Mouse (Mus musculus): ENCODE results near the gene R3hdm4. TPM values are rescaled to one million over a fixed set of nuclear protein-coding genes. Genes with fewer than 3 reads are reported as not detected.
A peak's percentile ranks its signal among the peaks of the same experiment; 100 is the strongest.

Gene R3hdm4
- polyA plus RNA-seq, 1 experiment from 2014 or later: 296 TPM

DNA sequence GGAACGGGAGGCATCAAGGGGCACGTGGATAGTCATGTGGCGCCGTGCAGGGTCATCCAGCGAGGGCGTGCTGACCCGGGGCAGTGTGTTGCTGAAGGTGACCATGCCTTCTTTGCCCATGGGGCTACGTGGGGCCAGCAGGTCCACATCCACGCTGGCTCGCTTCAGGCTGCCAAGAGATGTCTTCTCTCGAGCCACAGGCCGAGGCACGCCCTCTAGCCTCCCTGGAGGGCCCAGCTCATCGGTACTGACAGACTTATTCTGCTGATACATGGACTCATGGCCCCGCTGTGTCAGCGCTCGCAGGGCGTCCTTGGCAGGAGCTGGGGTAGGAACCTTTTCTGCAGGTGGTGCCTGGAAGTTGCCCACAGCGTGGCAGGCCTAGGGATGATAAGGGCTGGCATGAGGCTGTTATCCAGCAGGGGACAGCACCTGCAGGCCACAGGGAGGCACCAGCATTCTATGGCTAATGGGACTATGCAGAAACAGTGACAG is 55.2 kb downstream of the R3hdm4 start:
- ATAC-seq (replicated peaks): no peak
- H3K9ac ChIP-seq: no peak overlapping the region
- H3K36me3 ChIP-seq (replicated peaks): peaks cover 47% of the 10 kb centered on the region
- WGBS: 71% methylated on average over 19 of the region's 19 CpGs
- H3K4me1 ChIP-seq: peaks cover 36% of the 10 kb centered on the region
- H3K9me3 ChIP-seq: no peaks in the 10 kb centered on the region
- H3K4me3 ChIP-seq: no peak overlapping the region
- H3K27ac ChIP-seq: peak overlapping the region; percentile 43; the same call in 1 of the 2 replicates
- H3K27me3 ChIP-seq (replicated peaks): no peaks in the 10 kb centered on the region
- H3K4me2 ChIP-seq: no peak overlapping the region

GRCm38 (mm10) chr10:79865189-79865601 is 55.8 kb downstream of the R3hdm4 start:
- Histone ChIP-seq H3K4me2 (no peak overlapping the region), H3K9me3 (no peaks in the 10 kb centered on the region), H3K4me3 (no peak overlapping the region), H3K9ac (no peak overlapping the region), H3K27me3 (replicated peaks) (no peaks in the 10 kb centered on the region), H3K4me1 (peaks cover 36% of the 10 kb centered on the region), H3K27ac (peak overlapping the region; percentile 43; the same call in 1 of the 2 replicates), H3K36me3 (replicated peaks) (peaks cover 54% of the 10 kb centered on the region)
- 0 out of 2 replicates have a peak, but pooled peaks have one; percentile 11 for ATAC-seq (replicated peaks)
- 65% methylated on average over 12 of the region's 12 CpGs for WGBS

GRCm38 (mm10) chr10:79864351-79865188 is 56.4 kb downstream of the R3hdm4 start:
- Histone ChIP-seq H3K9me3 (no peaks in the 10 kb centered on the region), H3K27ac (0 out of 2 replicates have a peak overlapping the region, but pooled peaks have one; percentile 43), H3K27me3 (replicated peaks) (no peaks in the 10 kb centered on the region), H3K36me3 (replicated peaks) (peaks cover 60% of the 10 kb centered on the region), H3K4me3 (no peak overlapping the region), H3K4me2 (no peak overlapping the region), H3K9ac (no peak overlapping the region), H3K4me1 (peaks cover 30% of the 10 kb centered on the region)
- WGBS: 57% methylated on average over 10 of the region's 10 CpGs
- ATAC-seq (replicated peaks): peak; percentile 15; the same call in 1 of the 2 replicates

- H3K4me3 ChIP-seq: no peak overlapping the region
- no peak for ATAC-seq (replicated peaks)
- H3K4me1 ChIP-seq: peaks cover 35% of the 10 kb centered on the region
- H3K27me3 ChIP-seq (replicated peaks): no peaks in the 10 kb centered on the region
- H3K9me3 ChIP-seq: no peaks in the 10 kb centered on the region
- WGBS: 80% methylated on average over 10 of the region's 10 CpGs
- no peak overlapping the region for H3K27ac ChIP-seq
- H3K36me3 ChIP-seq (replicated peaks): peaks cover 68% of the 10 kb centered on the region
- H3K9ac ChIP-seq: no peak overlapping the region
- H3K4me2 ChIP-seq: no peak overlapping the region
Measured at GRCm38 (mm10) chr10:79862925-79863324, 58.1 kb downstream of the R3hdm4 start.

- Histone ChIP-seq H3K9ac (no peak overlapping the region), H3K4me2 (no peak overlapping the region), H3K9me3 (no peaks in the 10 kb centered on the region), H3K36me3 (replicated peaks) (peaks cover 68% of the 10 kb centered on the region), H3K27ac (no peak overlapping the region), H3K27me3 (replicated peaks) (no peaks in the 10 kb centered on the region), H3K4me3 (no peak overlapping the region), H3K4me1 (peaks cover 38% of the 10 kb centered on the region)
- ATAC-seq (replicated peaks): no peak
- 85% methylated on average over 23 of the region's 23 CpGs for WGBS
Measured at GRCm38 (mm10) chr10:79862049-79862788, 58.8 kb downstream of the R3hdm4 start.

DNA sequence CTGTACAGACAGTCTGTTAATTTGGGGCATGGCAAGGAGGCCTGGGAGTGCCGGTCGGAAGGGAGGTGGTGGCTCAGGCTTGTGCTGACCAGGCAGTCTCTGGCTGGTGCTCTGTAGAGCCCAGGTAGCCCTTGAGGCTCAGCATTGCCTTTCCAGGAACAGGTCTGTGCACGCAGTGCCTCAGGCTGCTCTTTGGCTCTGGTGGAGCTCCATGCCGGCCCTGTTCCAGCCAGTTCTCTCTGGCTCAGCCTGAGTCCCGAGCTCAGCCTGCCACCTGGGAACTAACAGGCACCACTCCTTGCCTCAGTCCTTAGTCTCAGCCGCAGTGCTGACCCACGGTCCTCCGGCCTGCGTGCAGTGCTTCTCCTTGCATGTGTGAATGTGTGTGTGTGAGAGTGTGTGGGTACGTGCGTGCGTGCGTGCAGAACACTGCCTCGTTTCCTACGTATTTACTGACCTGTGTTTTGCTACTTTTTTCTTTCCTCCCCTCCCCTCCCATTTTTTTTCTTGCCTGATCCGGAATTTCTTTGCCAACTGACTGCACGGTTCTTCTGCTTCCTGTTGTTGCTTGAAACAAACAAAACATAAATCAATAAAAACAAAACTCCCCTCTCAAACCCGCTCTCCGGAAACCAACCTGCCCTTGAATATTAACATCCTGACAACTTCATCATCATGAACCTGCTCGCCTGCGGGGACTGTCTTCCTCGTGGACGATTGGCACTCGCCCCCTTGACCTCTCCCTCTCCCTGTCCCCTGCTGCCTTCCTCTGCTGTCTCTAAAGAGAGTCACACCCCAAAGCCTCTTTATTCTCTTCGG is 59.6 kb downstream of the R3hdm4 start:
- H3K36me3 ChIP-seq (replicated peaks): peaks cover 64% of the 10 kb centered on the region

DNA sequence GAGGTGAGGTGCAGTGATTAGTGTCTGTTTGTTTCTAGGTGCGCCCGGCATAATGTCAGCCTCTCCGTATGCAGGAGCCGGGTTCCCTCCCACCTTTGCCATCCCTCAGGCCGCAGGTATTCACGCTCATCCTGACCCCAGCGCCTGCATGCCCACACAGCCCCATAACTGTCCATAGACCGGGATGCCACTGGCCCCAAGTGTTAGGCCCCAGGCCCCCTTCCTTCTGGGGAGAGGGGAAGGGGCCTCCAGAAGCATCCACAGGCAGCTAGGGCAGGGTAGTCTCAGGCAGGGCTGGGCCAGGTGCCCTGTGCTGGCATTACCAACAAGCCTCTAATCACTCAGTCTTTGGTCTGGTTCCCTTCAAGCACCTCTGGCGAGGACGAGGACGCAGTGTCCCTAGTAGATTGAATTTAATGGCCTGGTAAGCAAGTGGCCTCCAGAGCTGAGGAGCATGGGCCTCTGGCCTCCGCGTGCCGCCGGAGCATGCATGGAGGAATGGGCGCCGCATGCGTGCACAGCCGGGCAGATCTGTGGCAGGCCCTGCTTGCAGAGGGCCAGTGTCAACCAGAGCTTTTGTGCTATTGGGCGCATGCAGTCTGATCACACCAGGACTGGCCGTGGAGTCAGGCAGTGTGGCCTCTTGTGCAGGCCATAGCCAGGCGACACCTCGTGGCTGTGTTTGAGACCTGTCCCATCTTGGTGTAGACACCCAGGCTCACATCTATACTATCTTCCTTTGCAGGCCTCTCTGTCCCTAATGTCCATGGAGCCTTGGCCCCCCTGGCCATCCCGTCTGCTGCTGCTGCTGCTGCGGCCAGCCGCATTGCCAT is 60.7 kb downstream of the R3hdm4 start:
- Histone ChIP-seq H3K27me3 (replicated peaks) (no peaks in the 10 kb centered on the region), H3K9me3 (no peaks in the 10 kb centered on the region), H3K9ac (no peak overlapping the region), H3K27ac (no peak overlapping the region), H3K4me1 (peaks cover 47% of the 10 kb centered on the region), H3K36me3 (replicated peaks) (peaks cover 53% of the 10 kb centered on the region), H3K4me2 (no peak overlapping the region), H3K4me3 (no peak overlapping the region)
- no peak for ATAC-seq (replicated peaks)
- 92% methylated on average over 26 of the region's 26 CpGs for WGBS

More for the DNA sequence above, 59.6 kb downstream of the R3hdm4 start:
- Histone ChIP-seq H3K4me2 (no peak overlapping the region), H3K9me3 (no peaks in the 10 kb centered on the region), H3K27me3 (replicated peaks) (no peaks in the 10 kb centered on the region), H3K4me3 (no peak overlapping the region), H3K27ac (no peak overlapping the region), H3K9ac (no peak overlapping the region), H3K4me1 (peaks cover 44% of the 10 kb centered on the region)
- WGBS: 79% methylated on average over 25 of the region's 25 CpGs
- no peak for ATAC-seq (replicated peaks)

Small RNA genes lying within 50 kb of the gene (microRNA-seq; reads per million reads assigned to microRNA genes)
- not detected for gene Mir6910

Other genes starting within 250 kb of the R3hdm4 start
- 88.8 and 91.6 TPM in 2 replicates for gene Cdc34, start 239.0 kb downstream of the R3hdm4 start, polyA plus RNA-seq (2015; fragmentation: Nextera tagmentation; extraction: Ambion mirVana)
- gene Gzmm, start 232.2 kb downstream of the R3hdm4 start, polyA plus RNA-seq (2015; fragmentation: Nextera tagmentation; extraction: Ambion mirVana): 1.7 and 2.2 TPM in 2 replicates
- gene Bsg, start 216.7 kb downstream of the R3hdm4 start, polyA plus RNA-seq (2015; fragmentation: Nextera tagmentation; extraction: Ambion mirVana): 819 and 876 TPM in 2 replicates
- 1.3 and 1.7 TPM in 2 replicates for gene Hcn2, start 204.6 kb downstream of the R3hdm4 start, polyA plus RNA-seq (2015; fragmentation: Nextera tagmentation; extraction: Ambion mirVana)
- gene Polrmt, start 174.6 kb downstream of the R3hdm4 start, polyA plus RNA-seq (2015; fragmentation: Nextera tagmentation; extraction: Ambion mirVana): 48.3 and 50.6 TPM in 2 replicates
- gene Fgf22, start 166.1 kb downstream of the R3hdm4 start, polyA plus RNA-seq (2015; fragmentation: Nextera tagmentation; extraction: Ambion mirVana): 1.4 and 1.6 TPM in 2 replicates
- 109 and 117 TPM in 2 replicates for gene Rnf126, start 154.3 kb downstream of the R3hdm4 start, polyA plus RNA-seq (2015; fragmentation: Nextera tagmentation; extraction: Ambion mirVana)
- gene Fstl3, start 143.9 kb downstream of the R3hdm4 start, polyA plus RNA-seq (2015; fragmentation: Nextera tagmentation; extraction: Ambion mirVana): 1.9 and 2.0 TPM in 2 replicates
- gene Prss57, start 130.2 kb downstream of the R3hdm4 start, polyA plus RNA-seq (2015; fragmentation: Nextera tagmentation; extraction: Ambion mirVana): 0.17 TPM in 1 of 2 replicates, not detected in the other
- 337 and 348 TPM in 2 replicates for gene Palm, start 127.6 kb downstream of the R3hdm4 start, polyA plus RNA-seq (2015; fragmentation: Nextera tagmentation; extraction: Ambion mirVana)
- 0.23 and 0.85 TPM in 2 replicates for gene Misp, start 100.2 kb downstream of the R3hdm4 start, polyA plus RNA-seq (2015; fragmentation: Nextera tagmentation; extraction: Ambion mirVana)
- gene Ptbp1, start 66.8 kb downstream of the R3hdm4 start, polyA plus RNA-seq (2015; fragmentation: Nextera tagmentation; extraction: Ambion mirVana): 72.7 and 79.4 TPM in 2 replicates
- 12.2 and 13.3 TPM in 2 replicates for gene Prtn3, start 46.7 kb downstream of the R3hdm4 start, polyA plus RNA-seq (2015; fragmentation: Nextera tagmentation; extraction: Ambion mirVana)
- gene Plppr3, start 46.6 kb downstream of the R3hdm4 start, polyA plus RNA-seq (2015; fragmentation: Nextera tagmentation; extraction: Ambion mirVana): 496 and 503 TPM in 2 replicates
- 1.2 TPM in 1 of 2 replicates, not detected in the other for gene Elane, start 35.0 kb downstream of the R3hdm4 start, polyA plus RNA-seq (2015; fragmentation: Nextera tagmentation; extraction: Ambion mirVana)
- gene Cfd, start 30.4 kb downstream of the R3hdm4 start, polyA plus RNA-seq (2015; fragmentation: Nextera tagmentation; extraction: Ambion mirVana): not detected in 2 replicates
- 64.5 and 66.5 TPM in 2 replicates for gene Med16, start 12.3 kb downstream of the R3hdm4 start, polyA plus RNA-seq (2015; fragmentation: Nextera tagmentation; extraction: Ambion mirVana)
- not detected in 2 replicates for gene Gm26602, start 10.4 kb downstream of the R3hdm4 start, polyA plus RNA-seq (2015; fragmentation: Nextera tagmentation; extraction: Ambion mirVana)
- 3.1 and 3.3 TPM in 2 replicates for gene Kiss1r, start 4.2 kb downstream of the R3hdm4 start, polyA plus RNA-seq (2015; fragmentation: Nextera tagmentation; extraction: Ambion mirVana)
- 2.9 and 4.7 TPM in 2 replicates for gene Arid3a, start 5.8 kb upstream of the R3hdm4 start, polyA plus RNA-seq (2015; fragmentation: Nextera tagmentation; extraction: Ambion mirVana)
- 87.3 and 87.5 TPM in 2 replicates for gene Wdr18, start 38.9 kb upstream of the R3hdm4 start, polyA plus RNA-seq (2015; fragmentation: Nextera tagmentation; extraction: Ambion mirVana)
- 0.34 and 0.66 TPM in 2 replicates for gene Grin3b, start 49.5 kb upstream of the R3hdm4 start, polyA plus RNA-seq (2015; fragmentation: Nextera tagmentation; extraction: Ambion mirVana)
- 24.3 and 28.3 TPM in 2 replicates for gene Tmem259, start 63.1 kb upstream of the R3hdm4 start, polyA plus RNA-seq (2015; fragmentation: Nextera tagmentation; extraction: Ambion mirVana)
- 28.6 and 34.4 TPM in 2 replicates for gene Cnn2, start 67.4 kb upstream of the R3hdm4 start, polyA plus RNA-seq (2015; fragmentation: Nextera tagmentation; extraction: Ambion mirVana)
- gene Abca7, start 75.3 kb upstream of the R3hdm4 start, polyA plus RNA-seq (2015; fragmentation: Nextera tagmentation; extraction: Ambion mirVana): 4.4 and 4.8 TPM in 2 replicates
- 1.9 and 2.2 TPM in 2 replicates for gene Arhgap45, start 95.4 kb upstream of the R3hdm4 start, polyA plus RNA-seq (2015; fragmentation: Nextera tagmentation; extraction: Ambion mirVana)
- gene Polr2e, start 118.6 kb upstream of the R3hdm4 start, polyA plus RNA-seq (2015; fragmentation: Nextera tagmentation; extraction: Ambion mirVana): 132 and 148 TPM in 2 replicates
- 522 and 546 TPM in 2 replicates for gene Gpx4, start 126.0 kb upstream of the R3hdm4 start, polyA plus RNA-seq (2015; fragmentation: Nextera tagmentation; extraction: Ambion mirVana)
- gene Sbno2, start 184.4 kb upstream of the R3hdm4 start, polyA plus RNA-seq (2015; fragmentation: Nextera tagmentation; extraction: Ambion mirVana): 13.8 and 16.8 TPM in 2 replicates
- 19.6 and 20.5 TPM in 2 replicates for gene Stk11, start 194.6 kb upstream of the R3hdm4 start, polyA plus RNA-seq (2015; fragmentation: Nextera tagmentation; extraction: Ambion mirVana)
- gene Atp5d, start 217.4 kb upstream of the R3hdm4 start, polyA plus RNA-seq (2015; fragmentation: Nextera tagmentation; extraction: Ambion mirVana): 444 and 468 TPM in 2 replicates
- 65.7 and 66.9 TPM in 2 replicates for gene Cbarp, start 219.6 kb upstream of the R3hdm4 start, polyA plus RNA-seq (2015; fragmentation: Nextera tagmentation; extraction: Ambion mirVana)
- 29.5 and 29.9 TPM in 2 replicates for gene Midn, start 227.1 kb upstream of the R3hdm4 start, polyA plus RNA-seq (2015; fragmentation: Nextera tagmentation; extraction: Ambion mirVana)
- gene Cirbp, start 244.8 kb upstream of the R3hdm4 start, polyA plus RNA-seq (2015; fragmentation: Nextera tagmentation; extraction: Ambion mirVana): 364 and 392 TPM in 2 replicates

All from midbrain, embryonic 15.5 days (tissue).